Mouse (Mus musculus): ENCODE measurements around the gene Stx18. TPM values are rescaled to one million over a fixed set of nuclear protein-coding genes. Genes with fewer than 3 reads are reported as not detected.

Gene Stx18
- total RNA-seq, 2 experiments from 2014 or later, result 38.3 to 40.9 TPM

GRCm38 (mm10) chr5:38078575-38078974 lies 40.0 kb downstream of the Stx18 start:
- no peak for DNase-seq (ENCODE audit: low spot score in 2 of 2)

DNA sequence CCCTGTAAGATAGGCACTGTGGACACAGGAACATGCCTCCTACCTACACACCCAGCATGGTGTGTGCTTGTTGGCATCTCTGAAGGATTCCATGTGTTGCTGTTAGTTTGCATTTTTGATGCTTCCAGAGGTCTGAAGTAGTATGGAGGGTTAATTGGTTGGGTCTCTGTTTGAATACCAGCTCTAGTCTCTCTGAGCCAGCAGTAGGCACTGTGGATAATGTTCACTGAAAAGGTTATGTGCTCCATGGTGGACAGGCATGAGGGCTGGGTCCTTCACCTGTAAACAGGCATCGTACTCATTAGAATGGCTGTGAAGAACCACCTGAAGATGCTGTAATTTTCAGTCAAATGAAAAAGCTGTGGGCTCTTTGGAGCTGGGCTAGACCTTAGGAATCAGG lies 41.9 kb downstream of the Stx18 start:
- no peak for DNase-seq (ENCODE audit: low spot score in 2 of 2)

DNA sequence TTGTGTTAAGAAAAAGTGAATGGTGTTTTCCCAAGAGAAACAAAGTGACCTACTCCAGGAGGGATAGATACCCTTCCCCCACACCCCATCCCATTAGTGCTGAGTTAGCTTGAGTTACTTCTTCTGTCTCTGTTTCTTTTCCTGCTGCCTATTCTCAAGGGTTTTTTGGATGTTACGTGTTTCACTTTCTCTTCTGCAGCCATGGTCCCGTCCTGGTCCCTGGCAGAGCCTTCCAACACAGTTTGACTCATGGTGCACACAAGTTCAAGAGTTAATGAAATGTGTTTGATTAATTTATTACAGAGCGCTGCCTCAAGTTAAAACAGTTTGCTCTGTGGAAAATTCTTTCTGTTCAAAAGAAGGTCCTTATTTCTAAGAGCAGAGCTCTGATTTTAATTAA lies 44.0 kb downstream of the Stx18 start:
- DNase-seq (ENCODE audit: low spot score in 2 of 2), result no peak

DNA sequence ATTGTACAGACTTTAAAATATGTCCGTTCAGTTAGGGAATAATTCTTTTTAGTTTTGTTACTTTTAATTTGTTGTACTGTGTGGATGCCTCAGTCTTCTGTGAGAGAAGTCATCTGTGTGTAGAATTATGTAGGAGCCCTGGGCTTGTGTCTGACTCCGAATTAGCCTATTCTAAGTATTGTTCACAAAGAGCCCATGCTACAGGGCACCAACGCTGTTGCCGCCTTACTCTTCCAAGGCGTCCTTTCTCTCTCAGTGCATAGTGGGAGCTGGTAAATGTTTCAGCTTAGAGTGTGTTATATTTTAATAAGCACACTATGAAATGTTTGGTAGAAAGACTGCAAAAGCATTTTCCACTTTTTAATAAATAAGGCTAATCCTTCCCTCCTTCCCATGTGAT lies 44.8 kb downstream of the Stx18 start:
- no peak for DNase-seq (ENCODE audit: low spot score in 2 of 2)

- DNase-seq (ENCODE audit: low spot score in 2 of 2), result no peak
Observed at GRCm38 (mm10) chr5:38084616-38085015, 46.1 kb downstream of the Stx18 start.

DNA sequence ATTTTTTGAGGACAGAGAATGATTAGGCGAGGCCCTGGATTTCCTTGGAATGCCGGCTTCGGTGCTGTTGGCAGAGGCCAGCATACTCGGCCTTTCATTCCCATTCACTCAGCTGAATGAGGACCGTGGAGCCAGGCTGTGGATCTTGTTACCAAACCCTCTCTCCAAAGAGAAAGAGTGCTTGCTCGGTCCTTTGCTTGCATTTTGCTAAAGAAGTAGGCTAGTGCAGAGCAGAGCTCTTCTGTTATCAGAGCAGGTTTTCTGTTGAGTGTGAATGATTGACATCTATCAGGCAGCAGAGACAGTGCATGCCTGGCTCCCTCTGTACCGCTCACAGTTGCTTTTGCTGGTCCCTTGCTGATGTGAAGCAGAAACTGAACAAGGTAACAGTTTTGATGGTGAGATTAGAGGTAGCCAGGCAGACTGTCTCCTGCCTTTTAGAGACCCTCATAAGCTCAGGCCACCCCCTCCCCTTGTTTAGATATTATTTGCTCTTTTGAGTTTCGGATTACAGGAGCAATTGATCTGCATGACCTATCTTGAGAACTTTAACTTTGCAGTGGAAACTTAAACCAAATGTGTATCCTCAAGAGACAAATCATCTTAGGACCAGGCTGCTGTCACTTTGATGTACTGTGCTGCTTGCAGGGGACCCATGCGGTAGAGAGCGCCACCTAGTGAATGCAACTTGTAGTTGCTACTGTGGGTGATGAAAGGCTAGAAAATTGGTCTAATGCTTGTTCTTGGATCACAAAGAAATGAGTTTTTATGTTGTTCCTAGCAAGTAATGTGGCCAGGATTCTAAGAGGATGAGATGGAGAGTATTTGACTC lies 47.2 kb downstream of the Stx18 start:
- peak; percentile 43 to 76 for DNase-seq (ENCODE audit: low spot score in 2 of 2)

- DNase-seq (ENCODE audit: low spot score in 2 of 2), result no peak
Observed at GRCm38 (mm10) chr5:38090111-38090510, 51.6 kb downstream of the Stx18 start.

- no peak for DNase-seq (ENCODE audit: low spot score in 2 of 2)
Observed at GRCm38 (mm10) chr5:38090581-38090980, 52.0 kb downstream of the Stx18 start.

GRCm38 (mm10) chr5:38091046-38091965 lies 52.8 kb downstream of the Stx18 start:
- peak in 1 of 2 experiments; percentile 80 for DNase-seq (ENCODE audit: low spot score in 2 of 2)

DNA sequence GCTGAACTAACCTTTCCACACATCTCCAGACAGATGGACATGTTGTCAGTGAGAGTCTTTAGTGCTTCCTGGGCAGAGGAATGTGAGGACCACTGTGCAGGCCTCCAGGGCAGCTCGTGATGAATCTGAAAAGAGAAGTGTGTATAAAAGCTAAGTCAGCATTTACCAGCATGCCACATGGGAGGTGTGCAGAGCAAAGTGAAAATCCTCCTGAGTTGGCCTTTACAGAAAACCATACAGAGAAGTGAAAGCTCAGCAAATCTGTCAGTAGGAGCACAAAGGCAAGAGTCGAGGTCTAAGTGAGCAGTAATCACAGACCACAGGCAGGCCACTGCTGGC lies 53.4 kb downstream of the Stx18 start:
- no peak for DNase-seq (ENCODE audit: low spot score in 2 of 2)

- DNase-seq (ENCODE audit: low spot score in 2 of 2), result no peak
Observed at GRCm38 (mm10) chr5:38094331-38094730, 55.8 kb downstream of the Stx18 start.

GRCm38 (mm10) chr5:38097501-38098093 lies 59.1 kb downstream of the Stx18 start:
- peak in 1 of 2 experiments; percentile 43 for DNase-seq (ENCODE audit: low spot score in 2 of 2)

DNA sequence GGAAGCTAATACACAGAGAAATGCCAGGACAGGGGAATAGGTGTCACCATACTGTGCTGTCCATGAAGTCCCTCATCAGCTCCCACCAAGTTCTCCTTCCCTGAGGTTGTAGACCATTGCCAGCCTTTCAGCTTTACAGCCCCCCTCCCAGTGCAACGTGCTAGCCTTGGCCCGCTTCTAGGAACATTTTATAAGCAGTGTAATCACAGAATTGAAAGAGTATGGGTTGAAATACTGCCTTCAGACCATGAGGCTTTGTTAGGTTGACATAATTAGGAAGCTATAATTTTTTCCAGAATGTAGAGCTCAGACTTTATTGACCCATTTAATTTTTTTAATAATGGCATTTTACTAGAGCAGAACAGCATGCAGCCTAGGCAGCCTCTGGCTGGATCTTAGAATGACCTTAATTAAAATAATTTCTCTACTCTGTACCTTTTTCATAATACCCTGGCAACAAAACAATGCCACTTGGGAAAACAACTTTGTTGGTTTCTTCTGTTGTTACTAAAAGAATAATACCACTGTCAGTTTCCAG lies 60.7 kb downstream of the Stx18 start:
- DNase-seq (ENCODE audit: low spot score in 2 of 2), result no peak

DNA sequence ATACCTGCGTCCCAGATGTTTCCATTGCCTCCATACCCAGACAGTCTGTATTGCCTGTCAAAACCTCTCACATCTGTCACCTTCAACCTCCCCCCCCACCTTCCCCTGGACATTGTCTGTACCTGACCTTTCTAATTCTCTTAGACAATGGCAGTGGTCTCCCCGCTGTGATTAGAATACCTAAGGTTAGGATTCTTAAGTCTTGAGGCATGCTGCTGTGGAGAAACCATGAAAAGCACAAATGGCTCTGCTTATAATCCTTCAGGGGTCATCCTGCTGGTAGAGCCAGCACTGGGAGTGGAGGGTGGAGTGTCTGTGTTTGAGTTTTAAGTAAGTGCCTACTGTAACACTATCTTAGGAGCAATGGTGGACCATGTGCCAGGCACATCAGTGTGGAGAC lies 64.4 kb downstream of the Stx18 start:
- DNase-seq (ENCODE audit: low spot score in 2 of 2), result no peak

DNA sequence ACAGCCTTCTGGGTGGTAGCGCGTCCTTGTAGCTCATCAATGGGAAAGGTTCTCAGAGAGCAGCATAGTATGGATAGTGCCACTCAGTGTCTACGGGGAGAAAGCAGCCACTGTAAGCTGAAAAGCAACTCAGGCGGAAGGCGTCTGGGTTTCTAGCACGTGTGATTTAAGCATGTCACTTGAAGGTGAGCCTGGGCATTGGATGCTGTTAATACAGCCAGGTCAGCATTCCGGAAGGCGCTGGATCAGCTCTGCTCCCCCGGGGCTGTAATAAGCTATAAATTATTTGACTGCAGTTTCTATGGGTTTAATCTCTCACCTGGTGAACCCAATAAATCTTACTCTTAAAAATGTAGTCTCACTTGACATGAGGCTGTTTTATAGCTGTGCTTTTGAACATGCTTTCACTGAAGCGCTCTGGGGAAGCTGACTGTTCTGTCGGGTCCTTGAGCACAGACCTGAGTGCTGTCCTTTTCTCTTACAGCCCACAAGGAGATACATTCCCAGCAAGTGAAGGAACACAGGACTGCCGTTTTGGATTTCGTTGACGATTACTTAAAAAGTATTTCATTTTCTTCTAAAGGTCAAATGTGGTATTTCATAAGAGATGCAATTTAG lies 67.6 kb downstream of the Stx18 start:
- no peak for DNase-seq (ENCODE audit: low spot score in 2 of 2)

DNA sequence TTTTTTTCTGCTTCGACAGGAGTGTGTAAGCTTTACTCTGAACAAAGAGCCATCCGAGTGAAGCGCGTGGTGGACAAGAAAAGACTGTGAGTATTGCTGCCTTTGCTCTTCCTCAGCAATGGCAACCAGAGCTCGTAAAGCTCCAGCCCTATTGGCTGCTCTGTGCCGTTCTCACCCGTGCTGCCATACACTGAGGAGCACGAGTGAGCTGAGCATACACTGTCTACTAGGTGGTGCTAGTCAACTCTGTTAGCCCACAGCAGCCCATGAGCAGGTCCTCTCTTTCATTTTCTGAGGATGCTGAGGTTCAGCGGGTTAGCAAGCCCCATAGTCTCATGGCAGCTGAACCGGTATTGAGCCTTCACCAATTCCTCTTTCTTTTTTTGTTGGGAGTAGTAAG lies 68.3 kb downstream of the Stx18 start:
- DNase-seq (ENCODE audit: low spot score in 2 of 2), result no peak

DNA sequence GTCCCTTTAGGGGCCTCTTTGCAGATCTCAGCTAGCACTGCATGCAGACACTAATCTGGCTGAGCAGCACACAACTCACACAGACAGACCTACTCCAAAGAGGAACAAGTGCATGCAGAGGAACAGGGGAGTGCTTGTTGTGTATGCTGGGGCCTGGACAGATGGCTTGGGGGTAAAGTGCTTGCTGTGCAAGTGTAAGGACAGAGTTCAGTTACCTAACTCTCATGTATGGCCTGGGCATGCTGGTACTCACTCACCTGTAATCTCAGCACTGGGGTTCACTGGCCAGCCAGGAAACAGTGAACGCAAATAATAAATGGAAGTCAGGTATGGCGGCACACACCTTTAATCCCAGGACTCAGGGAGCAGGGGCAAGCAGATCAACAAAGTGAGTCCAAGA lies 76.0 kb downstream of the Stx18 start:
- no peak for DNase-seq (ENCODE audit: low spot score in 2 of 2)

DNA sequence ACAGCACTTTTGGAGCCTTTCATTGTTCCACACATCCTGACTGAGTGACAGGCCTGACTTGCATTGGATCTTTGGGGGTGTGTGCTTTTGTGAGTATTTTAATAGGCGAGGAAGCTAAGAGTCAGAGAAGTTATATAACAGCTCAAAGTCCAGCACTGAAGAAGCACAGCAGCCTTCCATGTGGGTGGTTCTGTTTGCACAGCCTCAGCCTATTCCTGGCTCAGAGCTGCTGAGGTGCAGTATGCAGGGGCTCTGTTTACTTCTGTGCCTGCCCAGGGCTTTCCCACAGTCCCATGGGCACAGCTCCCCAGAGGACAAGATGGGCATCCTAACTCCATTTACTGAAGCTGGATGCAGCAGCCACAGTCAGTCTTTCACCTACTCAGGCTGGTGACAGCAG lies 78.5 kb downstream of the Stx18 start:
- peak; percentile 56 to 69 for DNase-seq (ENCODE audit: low spot score in 2 of 2)

DNA sequence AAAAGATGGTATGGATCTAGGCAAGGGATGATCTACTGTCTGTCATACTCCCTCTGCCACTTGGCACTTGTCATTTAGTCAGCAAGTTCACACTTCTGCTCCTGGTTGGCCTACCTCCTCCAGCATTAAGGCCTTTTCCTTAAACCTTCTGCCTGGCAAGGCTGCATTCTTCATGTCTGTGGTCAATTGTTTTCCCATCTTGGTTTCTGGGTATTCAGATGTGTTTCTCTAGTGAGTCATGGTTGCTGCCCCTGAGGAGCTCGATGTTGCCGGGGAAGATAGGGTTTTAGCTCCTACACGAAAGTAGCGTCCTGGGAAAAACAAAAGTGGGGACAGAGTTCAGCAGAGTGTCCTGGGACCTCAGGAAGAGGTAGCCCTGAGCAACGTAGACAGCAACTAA lies 80.7 kb downstream of the Stx18 start:
- no peak for DNase-seq (ENCODE audit: low spot score in 2 of 2)

GRCm38 (mm10) chr5:38121699-38122098 lies 83.2 kb downstream of the Stx18 start:
- no peak for DNase-seq (ENCODE audit: low spot score in 2 of 2)

All from layer of hippocampus, adult 18-20 months (tissue).